Mouse (Mus musculus) ES-Bruce4 (cell line): ENCODE measurements around the gene Wsb2. TPM values are rescaled to one million over a fixed set of nuclear protein-coding genes. Genes with fewer than 3 reads are reported as not detected.
"Not testable (repeated sequence)": the region's sequence is repeated elsewhere in the genome, so short reads cannot be mapped to it uniquely, and the experiment has no call there.

Experiments
- H3K27ac ChIP-seq: 2 replicates; pipeline ENCODE4 v1.5.1; 2012; ENCODE audit warnings: low read length, inconsistent platforms; ENCODE audit not compliant: insufficient read depth
- H3K27me3 ChIP-seq: 2 replicates; pipeline ENCODE4 v1.6.1; 2012; ENCODE audit warnings: mild to moderate bottlenecking, low read length, inconsistent platforms; ENCODE audit not compliant: control insufficient read depth, poor library complexity, insufficient read depth, severe bottlenecking
- H3K36me3 ChIP-seq: 2 replicates; pipeline ENCODE4 v1.6.1; 2012; ENCODE audit warnings: inconsistent platforms, mild to moderate bottlenecking, low read length, moderate library complexity; ENCODE audit not compliant: control insufficient read depth, poor library complexity, insufficient read depth, severe bottlenecking
- H3K4me1 ChIP-seq: one replicate; pipeline ENCODE4 v1.8.1; 2011; ENCODE audit warnings: low read length; ENCODE audit not compliant: control insufficient read depth, insufficient read depth
- H3K4me3 ChIP-seq: 2 replicates; pipeline ENCODE4 v1.5.1; 2011; ENCODE audit warnings: low read depth, mild to moderate bottlenecking, low read length
- H3K9ac ChIP-seq: 2 replicates; pipeline ENCODE4 v1.6.1; 2012; ENCODE audit warnings: low read depth, mild to moderate bottlenecking, inconsistent platforms; ENCODE audit not compliant: poor library complexity, severe bottlenecking
- H3K9me3 ChIP-seq: replicated peaks from 2 replicates; pipeline ENCODE4 v1.6.1; 2012; ENCODE audit warnings: mild to moderate bottlenecking, low read length, inconsistent platforms; ENCODE audit not compliant: control insufficient read depth, poor library complexity, insufficient read depth, severe bottlenecking
- CTCF ChIP-seq: IDR thresholded peaks from one replicate; pipeline ENCODE4 v1.8.1; 2011; ENCODE audit warnings: low read depth, low read length
- EP300 ChIP-seq: IDR thresholded peaks from 2 replicates; pipeline ENCODE4 v1.6.1; 2011; ENCODE audit warnings: low read depth, low read length; ENCODE audit not compliant: insufficient read depth
- POLR2A ChIP-seq: IDR thresholded peaks from one replicate; pipeline ENCODE4 v1.8.1; 2011; ENCODE audit warnings: low read length; ENCODE audit not compliant: insufficient read depth
- polyA plus RNA-seq: library from polyadenylated mRNA; stranded (reverse); fragments of >200 nt; gene quantifications from 2 replicates; pipeline ENCODE4 v1.2.4, GENCODE M21; 2011; ENCODE audit warnings: low read depth; ENCODE audit not compliant: missing spikeins, insufficient read depth, insufficient read length

Wsb2 gene
- polyA plus RNA-seq, 1 experiment: 49.5 TPM

DNA sequence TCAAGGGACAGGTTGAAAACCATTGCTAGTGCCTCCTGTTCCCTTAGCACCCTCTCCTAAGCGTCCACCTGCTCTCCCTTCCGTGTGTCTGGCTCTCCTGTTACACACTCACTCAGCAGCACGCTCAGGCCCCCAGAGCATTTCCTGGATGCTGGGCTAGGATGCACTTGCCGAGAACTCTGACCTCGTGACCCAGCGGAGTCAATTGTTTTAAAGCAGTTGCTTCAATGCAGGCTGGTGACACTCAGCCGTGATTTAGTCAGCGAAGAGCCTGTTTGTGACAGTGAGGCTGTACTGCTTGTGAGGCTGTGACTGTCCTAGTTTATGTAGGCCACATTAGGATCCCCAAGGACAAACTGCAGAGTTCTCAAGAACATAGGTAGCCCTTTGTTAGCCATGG lies 10.1 kb downstream of the Wsb2 start:
- no peaks in the 10 kb centered on the region for H3K9me3 ChIP-seq
- no peak for TF ChIP-seq CTCF
- peak; percentile 26; the same call in 1 of the 2 replicates for TF ChIP-seq EP300
- no peaks in the 10 kb centered on the region for H3K27me3 ChIP-seq
- peaks cover 43% of the 10 kb centered on the region for H3K36me3 ChIP-seq
- H3K4me1 ChIP-seq: peaks cover 15% of the 10 kb centered on the region
- no peak overlapping the region for H3K27ac ChIP-seq
- no peak overlapping the region for H3K9ac ChIP-seq
- no peak overlapping the region for H3K4me3 ChIP-seq

DNA sequence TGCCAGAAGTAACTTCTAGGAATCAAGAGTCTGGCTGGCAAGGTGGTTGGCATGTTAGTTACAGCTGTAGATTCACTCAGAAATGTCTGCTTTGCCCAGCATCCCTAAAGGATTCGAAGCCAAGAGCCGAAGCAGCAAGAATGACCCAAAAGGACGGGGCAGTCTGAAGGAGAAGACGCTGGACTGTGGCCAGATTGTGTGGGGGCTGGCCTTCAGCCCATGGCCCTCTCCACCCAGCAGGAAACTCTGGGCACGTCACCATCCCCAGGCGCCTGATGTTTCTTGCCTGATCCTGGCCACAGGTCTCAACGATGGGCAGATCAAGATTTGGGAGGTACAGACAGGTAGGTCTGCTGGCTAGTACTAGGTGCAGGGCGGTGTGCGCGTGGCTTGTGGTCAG lies 13.5 kb downstream of the Wsb2 start:
- Histone ChIP-seq H3K9me3 (no peaks in the 10 kb centered on the region), H3K27me3 (no peaks in the 10 kb centered on the region), H3K36me3 (peaks cover 51% of the 10 kb centered on the region), H3K27ac (no peak overlapping the region), H3K4me1 (peaks cover 6% of the 10 kb centered on the region), H3K9ac (no peak overlapping the region), H3K4me3 (no peak overlapping the region)
- TF ChIP-seq CTCF (no peak), POLR2A (no peak), EP300 (no peak)

DNA sequence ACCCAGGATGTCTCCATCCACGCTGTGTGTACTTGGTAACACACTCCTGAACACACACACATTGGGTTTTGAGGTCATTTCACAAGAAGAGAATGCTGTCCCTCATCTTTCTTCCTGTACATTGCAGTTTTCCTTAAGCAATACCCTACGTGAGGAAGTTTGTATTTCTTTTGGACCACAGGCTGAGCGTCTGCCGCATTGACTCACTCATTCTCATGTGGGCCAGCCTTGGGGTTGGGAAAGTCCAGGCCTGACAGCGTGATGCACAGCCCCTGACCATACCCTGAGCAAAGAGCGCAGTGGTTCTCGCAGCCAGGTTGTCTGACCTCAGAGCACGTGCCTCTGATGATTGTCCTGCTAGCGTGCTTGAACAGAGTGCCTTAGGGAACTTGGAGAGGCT lies 16.3 kb downstream of the Wsb2 start:
- H3K36me3 ChIP-seq: peaks cover 52% of the 10 kb centered on the region
- H3K4me1 ChIP-seq: no peaks in the 10 kb centered on the region
- no peak overlapping the region for H3K9ac ChIP-seq
- H3K4me3 ChIP-seq: no peak overlapping the region
- H3K27ac ChIP-seq: no peak overlapping the region
- no peaks in the 10 kb centered on the region for H3K9me3 ChIP-seq
- TF ChIP-seq POLR2A (no peak), EP300 (no peak), CTCF (no peak)
- no peaks in the 10 kb centered on the region for H3K27me3 ChIP-seq

DNA sequence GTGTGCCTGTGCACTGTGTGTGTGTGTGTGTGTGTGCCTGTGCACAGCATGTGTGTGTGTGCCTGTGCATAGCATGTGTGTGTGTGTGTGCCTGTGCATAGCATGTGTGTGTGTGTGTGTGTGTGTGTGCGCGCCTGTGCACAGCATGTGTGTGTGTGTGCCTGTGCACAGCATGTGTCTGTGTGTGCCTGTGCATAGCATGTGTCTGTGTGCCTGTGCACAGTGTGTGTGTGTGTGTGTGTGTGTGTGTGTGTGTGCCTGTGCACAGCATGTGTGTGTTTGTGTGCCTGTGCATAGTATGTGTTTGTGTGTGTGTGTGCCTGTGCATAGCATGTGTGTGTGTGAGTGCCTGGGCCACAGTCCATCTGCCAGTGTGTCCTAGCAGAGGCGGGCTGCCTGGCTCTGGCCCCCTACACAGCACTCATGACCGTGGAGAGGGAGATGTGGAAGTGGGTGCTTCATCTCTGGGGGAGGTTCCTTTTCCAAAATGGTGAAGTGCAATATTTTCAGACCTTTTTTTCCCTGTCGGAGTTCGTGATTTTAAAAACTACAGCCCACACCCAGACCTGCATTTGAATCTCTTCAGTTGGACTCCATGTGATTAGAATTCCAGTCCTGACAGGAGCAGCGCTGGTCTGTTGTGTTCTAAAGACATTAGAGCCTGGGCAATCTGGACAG lies 17.4 kb downstream of the Wsb2 start:
- Histone ChIP-seq H3K4me3 (no peak overlapping the region), H3K9me3 (no peaks in the 10 kb centered on the region), H3K27me3 (no peaks in the 10 kb centered on the region), H3K9ac (no peak overlapping the region), H3K36me3 (peaks cover 56% of the 10 kb centered on the region), H3K27ac (no peak overlapping the region), H3K4me1 (no peaks in the 10 kb centered on the region)
- TF ChIP-seq POLR2A (no peak), EP300 (no peak), CTCF (no peak)

DNA sequence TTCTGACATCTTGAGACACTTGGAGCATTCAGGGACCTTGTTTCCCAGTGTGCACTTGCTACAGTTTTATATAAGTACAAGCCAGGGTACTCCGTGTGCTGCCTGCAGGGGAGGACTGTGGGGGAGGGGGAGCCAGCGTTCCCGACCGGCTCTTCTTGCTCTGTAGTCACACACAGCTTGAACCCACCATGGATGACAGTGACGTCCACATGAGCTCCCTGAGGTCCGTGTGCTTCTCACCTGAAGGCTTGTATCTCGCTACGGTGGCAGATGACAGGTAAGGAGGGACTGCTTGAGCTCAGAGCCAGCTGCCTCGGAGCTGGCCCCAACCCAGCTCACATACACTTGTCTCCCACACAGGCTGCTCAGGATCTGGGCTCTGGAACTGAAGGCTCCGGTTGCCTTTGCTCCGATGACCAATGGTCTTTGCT lies 19.2 kb downstream of the Wsb2 start:
- no peak for TF ChIP-seq EP300
- no peak for TF ChIP-seq CTCF
- TF ChIP-seq POLR2A: no peak
- Histone ChIP-seq H3K27ac (no peak overlapping the region), H3K4me3 (no peak overlapping the region), H3K4me1 (no peaks in the 10 kb centered on the region), H3K9me3 (no peaks in the 10 kb centered on the region), H3K36me3 (peaks cover 66% of the 10 kb centered on the region), H3K27me3 (no peaks in the 10 kb centered on the region), H3K9ac (no peak overlapping the region)

DNA sequence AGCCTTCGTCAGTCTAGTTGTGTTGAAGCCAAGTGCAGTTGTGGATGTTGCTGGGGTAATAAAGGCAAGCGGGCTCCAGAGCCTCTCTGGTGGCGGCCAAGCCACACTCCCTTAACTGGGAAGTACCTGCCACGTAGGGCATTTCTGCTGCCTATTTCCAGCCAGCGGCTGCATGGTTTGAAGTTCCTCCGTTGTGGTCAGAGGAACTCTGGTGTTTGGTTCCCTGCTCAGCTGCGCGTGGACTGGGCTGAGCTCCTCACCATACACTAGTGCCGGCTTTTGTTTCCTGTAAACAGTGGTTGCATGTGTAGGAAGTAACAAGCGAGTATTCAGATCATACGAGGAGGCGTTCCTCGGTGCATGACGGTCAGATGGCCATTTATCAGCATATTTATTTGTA lies 20.6 kb downstream of the Wsb2 start:
- not testable (repeated sequence) for H3K27me3 ChIP-seq, H3K4me3 ChIP-seq, H3K4me1 ChIP-seq, H3K9me3 ChIP-seq, H3K9ac ChIP-seq, H3K27ac ChIP-seq
- peaks cover 66% of the 10 kb centered on the region for H3K36me3 ChIP-seq
